Mouse (Mus musculus): ENCODE results near the gene Ctrb1. TPM values are rescaled to one million over a fixed set of nuclear protein-coding genes. Genes with fewer than 3 reads are reported as not detected.
A peak's percentile ranks its signal among the peaks of the same experiment; 100 is the strongest.

Ctrb1 gene
- polyA plus RNA-seq, 1 experiment from 2014 or later, result not detected

DNA sequence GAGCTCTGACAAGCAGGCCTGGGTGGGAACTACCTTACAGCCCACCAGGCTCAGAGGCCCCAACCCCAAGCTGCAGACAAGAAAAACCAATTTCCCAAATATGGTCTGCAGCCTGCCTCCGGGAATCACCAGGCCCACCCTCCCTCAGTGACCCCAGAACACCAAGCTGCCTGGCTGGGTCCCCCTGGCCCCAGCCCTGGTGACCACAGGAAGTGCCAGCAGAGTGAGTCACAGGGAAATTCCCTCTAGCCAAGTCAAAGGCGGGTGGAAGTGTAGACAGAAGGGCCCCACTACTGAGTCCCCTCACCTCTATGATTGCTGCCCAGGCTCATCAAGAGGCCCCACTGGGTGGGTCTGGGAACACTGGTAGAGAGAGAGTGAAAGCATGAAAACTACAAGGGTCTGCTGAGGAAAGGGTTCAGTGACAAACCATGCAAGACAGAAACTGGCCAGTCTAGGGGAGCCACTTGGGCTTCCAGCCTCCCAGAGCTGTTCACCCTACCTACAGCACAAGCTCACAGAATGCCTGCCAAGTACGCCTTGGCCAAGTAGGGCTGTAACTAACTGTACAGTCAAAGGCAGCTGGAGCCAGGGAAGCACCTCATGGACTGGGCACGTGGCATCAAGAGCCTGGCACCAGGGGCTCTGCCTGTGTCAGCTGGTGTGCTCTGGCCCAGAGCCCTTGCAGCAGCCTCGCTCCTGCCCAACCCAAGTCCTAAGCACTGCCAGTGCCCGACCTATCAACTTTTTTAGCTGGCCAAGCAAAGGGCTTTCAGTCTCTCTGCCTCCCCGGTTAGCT is 35.5 kb upstream of the Ctrb1 start:
- 0 out of 2 replicates have a peak, but pooled peaks have one; percentile 43 for ATAC-seq (ENCODE audit: low FRiP score, low TSS enrichment)
- DNase-seq, result peak; percentile 45
- H3K9ac ChIP-seq (replicated peaks; ENCODE audit: low read length), result no peak overlapping the region
- no peak overlapping the region for H3K27ac ChIP-seq (replicated peaks; ENCODE audit: low read depth, low read length)
- peaks cover 17% of the 10 kb centered on the region for H3K4me1 ChIP-seq (ENCODE audit: control insufficient read depth, insufficient read depth, low read length)
- no peaks in the 10 kb centered on the region for H3K9me3 ChIP-seq (ENCODE audit: control insufficient read depth, low read length)
- WGBS, result 89% methylated on average over 7 of the region's 7 CpGs
- H3K36me3 ChIP-seq (ENCODE audit: control insufficient read depth, insufficient read depth, low read length), result no peaks in the 10 kb centered on the region; the same call in 1 of the 2 replicates
- H3K4me2 ChIP-seq (ENCODE audit: low read length), result no peak overlapping the region
- H3K27me3 ChIP-seq (ENCODE audit: control insufficient read depth, insufficient read depth, low read length), result no peaks in the 10 kb centered on the region
- no peak overlapping the region for H3K4me3 ChIP-seq (replicated peaks; ENCODE audit: low read depth, low read length)

GRCm38 (mm10) chr8:111725341-111725740 is 34.5 kb upstream of the Ctrb1 start:
- Histone ChIP-seq H3K4me2 (ENCODE audit: low read length) (no peak overlapping the region), H3K4me1 (ENCODE audit: control insufficient read depth, insufficient read depth, low read length) (peaks cover 10% of the 10 kb centered on the region; the same call in 1 of the 2 replicates), H3K9me3 (ENCODE audit: control insufficient read depth, low read length) (no peaks in the 10 kb centered on the region), H3K27ac (replicated peaks; ENCODE audit: low read depth, low read length) (no peak overlapping the region), H3K9ac (replicated peaks; ENCODE audit: low read length) (no peak overlapping the region), H3K27me3 (ENCODE audit: control insufficient read depth, insufficient read depth, low read length) (no peaks in the 10 kb centered on the region), H3K36me3 (ENCODE audit: control insufficient read depth, insufficient read depth, low read length) (peaks cover 8% of the 10 kb centered on the region), H3K4me3 (replicated peaks; ENCODE audit: low read depth, low read length) (no peak overlapping the region)
- ATAC-seq (ENCODE audit: low FRiP score, low TSS enrichment) (no peak), DNase-seq (no peak)
- 93% methylated on average over 6 of the region's 6 CpGs for WGBS

GRCm38 (mm10) chr8:111720115-111720544 is 29.3 kb upstream of the Ctrb1 start:
- 82% methylated on average over 4 of the region's 4 CpGs for WGBS
- H3K9me3 ChIP-seq (ENCODE audit: control insufficient read depth, low read length), result no peaks in the 10 kb centered on the region
- H3K4me1 ChIP-seq (ENCODE audit: control insufficient read depth, insufficient read depth, low read length), result peaks cover 30% of the 10 kb centered on the region
- H3K36me3 ChIP-seq (ENCODE audit: control insufficient read depth, insufficient read depth, low read length), result peaks cover 28% of the 10 kb centered on the region
- no peak for ATAC-seq (ENCODE audit: low FRiP score, low TSS enrichment)
- H3K4me3 ChIP-seq (replicated peaks; ENCODE audit: low read depth, low read length), result no peak overlapping the region
- no peak overlapping the region for H3K27ac ChIP-seq (replicated peaks; ENCODE audit: low read depth, low read length)
- H3K27me3 ChIP-seq (ENCODE audit: control insufficient read depth, insufficient read depth, low read length), result no peaks in the 10 kb centered on the region
- H3K9ac ChIP-seq (replicated peaks; ENCODE audit: low read length), result no peak overlapping the region
- no peak overlapping the region for H3K4me2 ChIP-seq (ENCODE audit: low read length)
- no peak for DNase-seq

- Histone ChIP-seq H3K9ac (replicated peaks; ENCODE audit: low read length) (no peak overlapping the region), H3K27ac (replicated peaks; ENCODE audit: low read depth, low read length) (peak overlapping the region; percentile 97), H3K4me1 (ENCODE audit: control insufficient read depth, insufficient read depth, low read length) (peaks cover 30% of the 10 kb centered on the region), H3K27me3 (ENCODE audit: control insufficient read depth, insufficient read depth, low read length) (no peaks in the 10 kb centered on the region), H3K36me3 (ENCODE audit: control insufficient read depth, insufficient read depth, low read length) (peaks cover 39% of the 10 kb centered on the region), H3K9me3 (ENCODE audit: control insufficient read depth, low read length) (no peaks in the 10 kb centered on the region), H3K4me2 (ENCODE audit: low read length) (no peak overlapping the region), H3K4me3 (replicated peaks; ENCODE audit: low read depth, low read length) (no peak overlapping the region)
- 45% methylated on average over 5 of the region's 5 CpGs for WGBS
- DNase-seq, result no peak
- no peak for ATAC-seq (ENCODE audit: low FRiP score, low TSS enrichment)
Measured at GRCm38 (mm10) chr8:111718937-111719336, 28.1 kb upstream of the Ctrb1 start.

DNA sequence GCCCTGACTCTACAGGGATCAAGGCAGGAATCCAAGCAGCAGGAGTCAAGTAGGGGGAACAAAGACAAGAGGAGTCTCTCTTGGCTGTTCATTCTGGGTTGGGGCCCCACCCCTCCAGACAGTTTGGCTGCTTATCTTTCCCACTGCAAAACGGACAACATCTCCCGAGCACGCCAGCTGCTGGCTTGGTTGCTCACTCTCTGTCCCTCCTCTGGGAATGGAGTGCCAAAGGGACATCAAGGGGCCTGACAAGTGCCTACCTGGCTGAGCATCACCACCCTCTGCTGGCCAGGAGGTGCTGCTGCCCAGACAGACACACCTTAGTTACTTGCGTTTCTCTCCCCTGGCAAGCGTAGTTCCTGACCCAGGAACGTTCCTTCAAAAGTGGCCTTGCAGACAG is 27.1 kb upstream of the Ctrb1 start:
- Histone ChIP-seq H3K36me3 (ENCODE audit: control insufficient read depth, insufficient read depth, low read length) (peaks cover 50% of the 10 kb centered on the region), H3K27ac (replicated peaks; ENCODE audit: low read depth, low read length) (peak overlapping the region; percentile 97), H3K4me2 (ENCODE audit: low read length) (peak overlapping the region; percentile 36; the same call in 1 of the 2 replicates), H3K4me1 (ENCODE audit: control insufficient read depth, insufficient read depth, low read length) (peaks cover 30% of the 10 kb centered on the region), H3K4me3 (replicated peaks; ENCODE audit: low read depth, low read length) (no peak overlapping the region), H3K9me3 (ENCODE audit: control insufficient read depth, low read length) (no peaks in the 10 kb centered on the region), H3K9ac (replicated peaks; ENCODE audit: low read length) (peak overlapping the region; percentile 20; the same call in 1 of the 2 replicates), H3K27me3 (ENCODE audit: control insufficient read depth, insufficient read depth, low read length) (no peaks in the 10 kb centered on the region)
- peak; percentile 42 for DNase-seq
- no peak for ATAC-seq (ENCODE audit: low FRiP score, low TSS enrichment)
- WGBS, result 45% methylated on average over 6 of the region's 6 CpGs

DNA sequence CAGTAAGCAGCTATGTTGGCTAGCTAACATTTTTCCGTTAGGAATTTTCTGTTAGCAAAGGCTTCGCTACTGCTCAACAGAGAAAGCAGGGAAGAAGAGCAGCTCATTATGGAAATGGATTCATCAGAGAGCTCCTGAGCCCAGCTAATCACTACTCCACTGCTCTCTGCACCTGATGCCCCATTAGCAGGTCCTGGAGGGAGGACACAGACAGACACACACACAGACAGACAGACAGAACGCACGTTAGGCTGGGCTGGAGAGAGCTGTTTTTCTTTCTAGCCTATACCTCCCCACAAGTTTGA is 26.6 kb upstream of the Ctrb1 start:
- 27% methylated on average over 4 of the region's 4 CpGs for WGBS
- DNase-seq (peak; percentile 66), ATAC-seq (ENCODE audit: low FRiP score, low TSS enrichment) (peak; percentile 51; the same call in 1 of the 2 replicates)
- peaks cover 30% of the 10 kb centered on the region for H3K4me1 ChIP-seq (ENCODE audit: control insufficient read depth, insufficient read depth, low read length)
- H3K27ac ChIP-seq (replicated peaks; ENCODE audit: low read depth, low read length), result peak overlapping the region; percentile 97
- peak overlapping the region; percentile 36 for H3K4me2 ChIP-seq (ENCODE audit: low read length)
- H3K9me3 ChIP-seq (ENCODE audit: control insufficient read depth, low read length), result no peaks in the 10 kb centered on the region
- no peaks in the 10 kb centered on the region for H3K27me3 ChIP-seq (ENCODE audit: control insufficient read depth, insufficient read depth, low read length)
- H3K36me3 ChIP-seq (ENCODE audit: control insufficient read depth, insufficient read depth, low read length), result peaks cover 54% of the 10 kb centered on the region
- H3K4me3 ChIP-seq (replicated peaks; ENCODE audit: low read depth, low read length), result no peak overlapping the region
- H3K9ac ChIP-seq (replicated peaks; ENCODE audit: low read length), result peak overlapping the region; percentile 43

GRCm38 (mm10) chr8:111716603-111717487 is 26.0 kb upstream of the Ctrb1 start:
- H3K36me3 ChIP-seq (ENCODE audit: control insufficient read depth, insufficient read depth, low read length), result peaks cover 60% of the 10 kb centered on the region
- peak overlapping the region; percentile 43 for H3K9ac ChIP-seq (replicated peaks; ENCODE audit: low read length)
- ATAC-seq (ENCODE audit: low FRiP score, low TSS enrichment) (peak; percentile 81), DNase-seq (peak; percentile 82)
- H3K9me3 ChIP-seq (ENCODE audit: control insufficient read depth, low read length), result no peaks in the 10 kb centered on the region
- no peak overlapping the region for H3K4me3 ChIP-seq (replicated peaks; ENCODE audit: low read depth, low read length)
- H3K4me2 ChIP-seq (ENCODE audit: low read length), result peak overlapping the region; percentile 36
- peaks cover 30% of the 10 kb centered on the region for H3K4me1 ChIP-seq (ENCODE audit: control insufficient read depth, insufficient read depth, low read length)
- 8% methylated on average over 10 of the region's 10 CpGs for WGBS
- peak overlapping the region; percentile 97 for H3K27ac ChIP-seq (replicated peaks; ENCODE audit: low read depth, low read length)
- H3K27me3 ChIP-seq (ENCODE audit: control insufficient read depth, insufficient read depth, low read length), result no peaks in the 10 kb centered on the region

DNA sequence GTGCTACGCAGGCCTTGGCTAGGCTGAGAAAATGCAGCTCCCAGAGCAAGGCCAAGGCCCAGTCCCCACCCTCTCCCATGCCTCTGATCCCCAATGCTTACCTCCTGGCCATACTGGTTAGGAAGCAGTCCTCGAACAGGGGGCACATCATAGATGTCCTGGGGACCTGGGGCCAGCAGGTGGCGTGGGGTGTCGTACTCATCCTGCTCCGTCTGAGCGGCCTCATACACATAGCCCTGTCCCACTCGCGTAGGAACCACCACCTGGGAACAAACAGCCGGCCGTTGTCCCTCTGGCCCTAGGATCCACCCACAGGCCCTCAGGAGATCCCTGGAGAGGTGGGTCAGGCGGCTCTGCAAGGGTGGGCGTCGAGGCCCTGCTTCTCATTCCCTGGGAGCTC is 24.7 kb upstream of the Ctrb1 start:
- H3K4me1 ChIP-seq (ENCODE audit: control insufficient read depth, insufficient read depth, low read length), result peaks cover 30% of the 10 kb centered on the region
- WGBS, result 79% methylated on average over 13 of the region's 13 CpGs
- H3K27me3 ChIP-seq (ENCODE audit: control insufficient read depth, insufficient read depth, low read length), result no peaks in the 10 kb centered on the region
- H3K9ac ChIP-seq (replicated peaks; ENCODE audit: low read length), result no peak overlapping the region; the same call in 1 of the 2 replicates
- ATAC-seq (ENCODE audit: low FRiP score, low TSS enrichment), result no peak
- no peak overlapping the region for H3K4me2 ChIP-seq (ENCODE audit: low read length)
- H3K27ac ChIP-seq (replicated peaks; ENCODE audit: low read depth, low read length), result peak overlapping the region; percentile 97
- no peak overlapping the region for H3K4me3 ChIP-seq (replicated peaks; ENCODE audit: low read depth, low read length)
- H3K36me3 ChIP-seq (ENCODE audit: control insufficient read depth, insufficient read depth, low read length), result peaks cover 67% of the 10 kb centered on the region
- DNase-seq, result no peak
- no peaks in the 10 kb centered on the region for H3K9me3 ChIP-seq (ENCODE audit: control insufficient read depth, low read length)

Data from midbrain, embryonic 14.5 days (tissue).